Mouse (Mus musculus) frontal cortex, postnatal 14 days (tissue): ENCODE results near the gene Cds1.

Experiments
- DNase-seq, 2 experiments: peaks; one replicate each; pipeline ENCODE4 v3.0.0; 2022; ENCODE audit warnings: low spot score in 2 of 2

Gene Cds1

GRCm38 (mm10) chr5:101764554-101765347, at the start of gene Cds1:
Gene Cds1, plus strand, starts transcription at chr5:101765130.
- DNase-seq = peak; percentile 51 to 72

- DNase-seq = no peak
These were observed 40.7 kb upstream of the Cds1 start for GRCm38 (mm10) chr5:101724216-101724615.

GRCm38 (mm10) chr5:101724756-101725155, 40.2 kb upstream of the Cds1 start:
- no peak for DNase-seq

- no peak for DNase-seq
These were observed 39.2 kb upstream of the Cds1 start for GRCm38 (mm10) chr5:101725703-101726102.

GRCm38 (mm10) chr5:101726371-101726770, 38.6 kb upstream of the Cds1 start:
- no peak for DNase-seq

GRCm38 (mm10) chr5:101728304-101728905, 36.5 kb upstream of the Cds1 start:
- no peak for DNase-seq

GRCm38 (mm10) chr5:101737341-101737740, 27.6 kb upstream of the Cds1 start:
- no peak for DNase-seq

- no peak for DNase-seq
These were observed 24.3 kb upstream of the Cds1 start for GRCm38 (mm10) chr5:101740471-101741223.

GRCm38 (mm10) chr5:101741224-101741591, 23.7 kb upstream of the Cds1 start:
- DNase-seq = no peak

- DNase-seq = no peak
These were observed 22.9 kb upstream of the Cds1 start for GRCm38 (mm10) chr5:101742014-101742413.

- DNase-seq = no peak
These were observed 22.5 kb upstream of the Cds1 start for GRCm38 (mm10) chr5:101742425-101742824.

- no peak for DNase-seq
These were observed 20.0 kb upstream of the Cds1 start for GRCm38 (mm10) chr5:101744886-101745285.

GRCm38 (mm10) chr5:101753680-101754079, 11.2 kb upstream of the Cds1 start:
- no peak for DNase-seq

GRCm38 (mm10) chr5:101757669-101758068, 7.3 kb upstream of the Cds1 start:
- DNase-seq = no peak

GRCm38 (mm10) chr5:101761685-101762084, 3.2 kb upstream of the Cds1 start:
- DNase-seq = no peak

- no peak for DNase-seq
These were observed 1.4 kb upstream of the Cds1 start for GRCm38 (mm10) chr5:101763571-101763970.

- no peak for DNase-seq
These were observed 516 bp downstream of the Cds1 start for GRCm38 (mm10) chr5:101765390-101765901.

GRCm38 (mm10) chr5:101766248-101766647, 1.3 kb downstream of the Cds1 start:
- DNase-seq = no peak

- DNase-seq = no peak
These were observed 2.2 kb downstream of the Cds1 start for GRCm38 (mm10) chr5:101767086-101767485.

- no peak for DNase-seq
These were observed 2.6 kb downstream of the Cds1 start for GRCm38 (mm10) chr5:101767486-101767885.

GRCm38 (mm10) chr5:101768558-101768957, 3.6 kb downstream of the Cds1 start:
- no peak for DNase-seq

- DNase-seq = no peak
These were observed 7.7 kb downstream of the Cds1 start for GRCm38 (mm10) chr5:101772621-101773020.
